Mouse (Mus musculus) cerebellum, adult 11 months (tissue): ENCODE measurements at regions not wholly inside any gene's neighbourhood (a gene's known extent, or its start where the extent isn't known, plus 50 kb on each side); places are given as distances from the start of the nearest gene placed in this dataset.

Experiments used
- DNase-seq: peaks from one replicate; pipeline ENCODE4 v3.0.0; 2022

GRCm38 (mm10) chr11:24865067-24865796 is 787.4 kb downstream of the Bcl11a start:
- DNase-seq: no peak
